Mouse (Mus musculus): Measurements from ENCODE around the gene Dis3l2. TPM values are rescaled to one million over a fixed set of nuclear protein-coding genes. Genes with fewer than 3 reads are reported as not detected.

Dis3l2 gene
- total RNA-seq, 1 experiment = 9.6 TPM

GRCm38 (mm10) chr1:87020714-87021113, 317.1 kb downstream of the Dis3l2 start:
- no peak overlapping the region for H3K9ac ChIP-seq (ENCODE audit: insufficient read depth, low read depth, low read length, poor library complexity, severe bottlenecking)
- in situ Hi-C loops (cut with MboI; ENCODE audit: low sequenced_read_pairs in 2 of 2, unreplicated experiment in 2 of 2) = no loop called here
- no peak overlapping the region for H3K4me3 ChIP-seq (ENCODE audit: insufficient read depth in 1 of 2, low read depth in 1 of 2, low read length in 2 of 2, poor library complexity in 1 of 2, severe bottlenecking in 1 of 2)
- TF ChIP-seq HCFC1 (IDR thresholded peaks at IDR 0.05; ENCODE audit: borderline replicate concordance, insufficient read depth, low read length) = no peak
- TF ChIP-seq ZC3H11A (IDR thresholded peaks at IDR 0.05; ENCODE audit: borderline replicate concordance, low read depth, low read length) = no peak
- TF ChIP-seq ZNF384 (IDR thresholded peaks at IDR 0.05; ENCODE audit: low read depth, low read length) = no peak
- H3K4me1 ChIP-seq (ENCODE audit: control insufficient read depth in 2 of 2, insufficient read depth in 2 of 2, low read length in 2 of 2, poor library complexity in 1 of 2) = no peaks in the 10 kb centered on the region
- H3K9me3 ChIP-seq (ENCODE audit: control insufficient read depth, insufficient read depth, low read depth, low read length) = no peaks in the 10 kb centered on the region
- no peaks in the 10 kb centered on the region for H3K36me3 ChIP-seq (ENCODE audit: control insufficient read depth, insufficient read depth, low read length, poor library complexity, severe bottlenecking)
- no peak for DNase-seq (ENCODE audit: low read depth, low spot score)
- H3K27ac ChIP-seq (ENCODE audit: insufficient read depth, low read depth, low read length, poor library complexity, severe bottlenecking) = no peak overlapping the region

GRCm38 (mm10) chr1:87021584-87021983, 318.0 kb downstream of the Dis3l2 start:
- DNase-seq (ENCODE audit: low read depth, low spot score) = no peak
- Histone ChIP-seq H3K4me3 (ENCODE audit: insufficient read depth in 1 of 2, low read depth in 1 of 2, low read length in 2 of 2, poor library complexity in 1 of 2, severe bottlenecking in 1 of 2) (no peak overlapping the region), H3K4me1 (ENCODE audit: control insufficient read depth in 2 of 2, insufficient read depth in 2 of 2, low read length in 2 of 2, poor library complexity in 1 of 2) (no peaks in the 10 kb centered on the region), H3K9me3 (ENCODE audit: control insufficient read depth, insufficient read depth, low read depth, low read length) (no peaks in the 10 kb centered on the region), H3K9ac (ENCODE audit: insufficient read depth, low read depth, low read length, poor library complexity, severe bottlenecking) (no peak overlapping the region), H3K27ac (ENCODE audit: insufficient read depth, low read depth, low read length, poor library complexity, severe bottlenecking) (no peak overlapping the region), H3K36me3 (ENCODE audit: control insufficient read depth, insufficient read depth, low read length, poor library complexity, severe bottlenecking) (no peaks in the 10 kb centered on the region)
- TF ChIP-seq ZNF384 (IDR thresholded peaks at IDR 0.05; ENCODE audit: low read depth, low read length) = no peak
- no peak for TF ChIP-seq CHD2 (IDR thresholded peaks at IDR 0.05; ENCODE audit: low read depth, low read length)
- no peak for TF ChIP-seq ZC3H11A (IDR thresholded peaks at IDR 0.05; ENCODE audit: borderline replicate concordance, low read depth, low read length)
- in situ Hi-C loops (cut with MboI; ENCODE audit: low sequenced_read_pairs in 2 of 2, unreplicated experiment in 2 of 2) = no loop called here

- H3K9ac ChIP-seq (ENCODE audit: insufficient read depth, low read depth, low read length, poor library complexity, severe bottlenecking) = no peak overlapping the region
- no peak for TF ChIP-seq ZNF384 (IDR thresholded peaks at IDR 0.05; ENCODE audit: low read depth, low read length)
- TF ChIP-seq MAFK (IDR thresholded peaks at IDR 0.05; ENCODE audit: insufficient read depth, low read depth, low read length) = no peak
- no peak for TF ChIP-seq ZC3H11A (IDR thresholded peaks at IDR 0.05; ENCODE audit: borderline replicate concordance, low read depth, low read length)
- TF ChIP-seq CHD2 (IDR thresholded peaks at IDR 0.05; ENCODE audit: low read depth, low read length) = no peak
- no peak for TF ChIP-seq HCFC1 (IDR thresholded peaks at IDR 0.05; ENCODE audit: borderline replicate concordance, insufficient read depth, low read length)
- no peak for DNase-seq (ENCODE audit: low read depth, low spot score)
- no peaks in the 10 kb centered on the region for H3K4me1 ChIP-seq (ENCODE audit: control insufficient read depth in 2 of 2, insufficient read depth in 2 of 2, low read length in 2 of 2, poor library complexity in 1 of 2)
- no peaks in the 10 kb centered on the region for H3K9me3 ChIP-seq (ENCODE audit: control insufficient read depth, insufficient read depth, low read depth, low read length)
- no peak overlapping the region for H3K27ac ChIP-seq (ENCODE audit: insufficient read depth, low read depth, low read length, poor library complexity, severe bottlenecking)
- in situ Hi-C loops (cut with MboI; ENCODE audit: low sequenced_read_pairs in 2 of 2, unreplicated experiment in 2 of 2) = no loop called here
- H3K36me3 ChIP-seq (ENCODE audit: control insufficient read depth, insufficient read depth, low read length, poor library complexity, severe bottlenecking) = no peaks in the 10 kb centered on the region
- no peak overlapping the region for H3K4me3 ChIP-seq (ENCODE audit: insufficient read depth in 1 of 2, low read depth in 1 of 2, low read length in 2 of 2, poor library complexity in 1 of 2, severe bottlenecking in 1 of 2)
These were observed 319.9 kb downstream of the Dis3l2 start for GRCm38 (mm10) chr1:87023291-87024170.

- in situ Hi-C loops (cut with MboI; ENCODE audit: low sequenced_read_pairs in 2 of 2, unreplicated experiment in 2 of 2) = no loop called here
These were observed 321.4 kb downstream of the Dis3l2 start for GRCm38 (mm10) chr1:87025021-87025420.

More at GRCm38 (mm10) chr1:87025021-87025420, 321.4 kb downstream of the Dis3l2 start:
- Histone ChIP-seq H3K4me3 (ENCODE audit: insufficient read depth in 1 of 2, low read depth in 1 of 2, low read length in 2 of 2, poor library complexity in 1 of 2, severe bottlenecking in 1 of 2) (no peak overlapping the region), H3K4me1 (ENCODE audit: control insufficient read depth in 2 of 2, insufficient read depth in 2 of 2, low read length in 2 of 2, poor library complexity in 1 of 2) (no peaks in the 10 kb centered on the region), H3K36me3 (ENCODE audit: control insufficient read depth, insufficient read depth, low read length, poor library complexity, severe bottlenecking) (no peaks in the 10 kb centered on the region), H3K27ac (ENCODE audit: insufficient read depth, low read depth, low read length, poor library complexity, severe bottlenecking) (no peak overlapping the region), H3K9me3 (ENCODE audit: control insufficient read depth, insufficient read depth, low read depth, low read length) (no peaks in the 10 kb centered on the region), H3K9ac (ENCODE audit: insufficient read depth, low read depth, low read length, poor library complexity, severe bottlenecking) (no peak overlapping the region)
- TF ChIP-seq HCFC1 (IDR thresholded peaks at IDR 0.05; ENCODE audit: borderline replicate concordance, insufficient read depth, low read length) (no peak), ZNF384 (IDR thresholded peaks at IDR 0.05; ENCODE audit: low read depth, low read length) (no peak), CHD2 (IDR thresholded peaks at IDR 0.05; ENCODE audit: low read depth, low read length) (no peak), MAFK (IDR thresholded peaks at IDR 0.05; ENCODE audit: insufficient read depth, low read depth, low read length) (no peak), ZC3H11A (IDR thresholded peaks at IDR 0.05; ENCODE audit: borderline replicate concordance, low read depth, low read length) (no peak)
- DNase-seq (ENCODE audit: low read depth, low spot score) = no peak

Data from ES-E14 (cell line).